Mouse (Mus musculus) brain, adult 2 months (tissue): ENCODE measurements around the gene Gm26920.

Source experiments
- DNase-seq: peaks from one replicate; pipeline ENCODE4 v3.0.0; 2011; ENCODE audit warnings: low read depth, low spot score

The Gm26920 gene

GRCm38 (mm10) chr7:30060341-30060740 lies 29.9 kb downstream of the Gm26920 start:
- DNase-seq = no peak

GRCm38 (mm10) chr7:30053591-30053990 lies 36.6 kb downstream of the Gm26920 start:
- no peak for DNase-seq

- DNase-seq = peak; percentile 98
These were observed 39.2 kb downstream of the Gm26920 start, which contains the start of gene Zfp14 for GRCm38 (mm10) chr7:30050882-30051548. TSS of gene Zfp14 (minus strand) at chr7:30051380.

- no peak for DNase-seq
These were observed 42.1 kb downstream of the Gm26920 start for GRCm38 (mm10) chr7:30048126-30048525.

- DNase-seq = no peak
These were observed 45.9 kb downstream of the Gm26920 start for GRCm38 (mm10) chr7:30044354-30044753.

- DNase-seq = no peak
These were observed 55.9 kb downstream of the Gm26920 start for GRCm38 (mm10) chr7:30034331-30034730.

- DNase-seq = no peak
These were observed 58.8 kb downstream of the Gm26920 start for GRCm38 (mm10) chr7:30031379-30031778.

- DNase-seq = no peak
These were observed 59.5 kb downstream of the Gm26920 start for GRCm38 (mm10) chr7:30030677-30031076.

GRCm38 (mm10) chr7:30028572-30028971 lies 61.6 kb downstream of the Gm26920 start:
- DNase-seq = no peak

GRCm38 (mm10) chr7:30027331-30027730 lies 62.9 kb downstream of the Gm26920 start:
- no peak for DNase-seq

GRCm38 (mm10) chr7:30025358-30025757 lies 64.9 kb downstream of the Gm26920 start:
- DNase-seq = no peak

- DNase-seq = no peak
These were observed 66.4 kb downstream of the Gm26920 start for GRCm38 (mm10) chr7:30023800-30024199.

GRCm38 (mm10) chr7:30023324-30023723 lies 66.9 kb downstream of the Gm26920 start:
- DNase-seq = no peak

- DNase-seq = no peak
These were observed 70.7 kb downstream of the Gm26920 start for GRCm38 (mm10) chr7:30019543-30019942.

GRCm38 (mm10) chr7:30017226-30017625 lies 73.0 kb downstream of the Gm26920 start:
- peak; percentile 55 for DNase-seq

- peak; percentile 85 for DNase-seq
These were observed 77.2 kb downstream of the Gm26920 start for GRCm38 (mm10) chr7:30012956-30013363.

- peak; percentile 29 for DNase-seq
These were observed 79.5 kb downstream of the Gm26920 start for GRCm38 (mm10) chr7:30010551-30011195.

- peak; percentile 79 for DNase-seq
These were observed 80.7 kb downstream of the Gm26920 start for GRCm38 (mm10) chr7:30009321-30010085.

GRCm38 (mm10) chr7:30008020-30008690 lies 82.1 kb downstream of the Gm26920 start:
- no peak for DNase-seq

GRCm38 (mm10) chr7:30007601-30008000 lies 82.6 kb downstream of the Gm26920 start:
- peak; percentile 53 for DNase-seq
